Mouse (Mus musculus): ENCODE results near the gene Cdh6. TPM values are rescaled to one million over a fixed set of nuclear protein-coding genes. Genes with fewer than 3 reads are reported as not detected.

The Cdh6 gene
- polyA plus RNA-seq, 1 experiment from 2014 or later, result 0.08 TPM

- no peaks in the 10 kb centered on the region for H3K27me3 ChIP-seq
- H3K36me3 ChIP-seq, result no peaks in the 10 kb centered on the region
- H3K4me3 ChIP-seq (replicated peaks), result no peak overlapping the region
- no peaks in the 10 kb centered on the region for H3K9me3 ChIP-seq (replicated peaks)
- 68% methylated on average over 8 of the region's 8 CpGs for WGBS (ENCODE audit: insufficient replicate concordance)
- no peaks in the 10 kb centered on the region for H3K4me1 ChIP-seq (replicated peaks)
- H3K27ac ChIP-seq, result no peak overlapping the region
- DNase-seq (no peak), ATAC-seq (ENCODE audit: low read depth) (no peak)
- H3K9ac ChIP-seq, result no peak overlapping the region
- no peak overlapping the region for H3K4me2 ChIP-seq
Measured at GRCm38 (mm10) chr15:13181430-13181829, 8.0 kb upstream of the Cdh6 start.

GRCm38 (mm10) chr15:13181014-13181413, 7.5 kb upstream of the Cdh6 start:
- no peak overlapping the region for H3K9ac ChIP-seq

GRCm38 (mm10) chr15:13175978-13176377, 2.5 kb upstream of the Cdh6 start:
- no peak overlapping the region for H3K4me3 ChIP-seq (replicated peaks)
- H3K27ac ChIP-seq, result no peak overlapping the region
- H3K9me3 ChIP-seq (replicated peaks), result no peaks in the 10 kb centered on the region
- H3K27me3 ChIP-seq, result peaks cover 48% of the 10 kb centered on the region
- WGBS (ENCODE audit: insufficient replicate concordance), result 15% methylated on average over 9 of the region's 9 CpGs
- no peak overlapping the region for H3K4me2 ChIP-seq
- H3K9ac ChIP-seq, result no peak overlapping the region
- DNase-seq (no peak), ATAC-seq (ENCODE audit: low read depth) (no peak)
- H3K4me1 ChIP-seq (replicated peaks), result no peaks in the 10 kb centered on the region
- no peaks in the 10 kb centered on the region for H3K36me3 ChIP-seq

More at GRCm38 (mm10) chr15:13181014-13181413, 7.5 kb upstream of the Cdh6 start:
- H3K4me1 ChIP-seq (replicated peaks), result no peaks in the 10 kb centered on the region
- peaks cover 1% of the 10 kb centered on the region; the same call in 1 of the 2 replicates for H3K27me3 ChIP-seq
- no peak overlapping the region for H3K4me2 ChIP-seq
- no peak for DNase-seq
- H3K4me3 ChIP-seq (replicated peaks), result no peak overlapping the region
- WGBS (ENCODE audit: insufficient replicate concordance), result 30% methylated on average over 4 of the region's 4 CpGs
- no peak overlapping the region for H3K27ac ChIP-seq
- H3K36me3 ChIP-seq, result no peaks in the 10 kb centered on the region
- no peaks in the 10 kb centered on the region for H3K9me3 ChIP-seq (replicated peaks)
- no peak for ATAC-seq (ENCODE audit: low read depth)

GRCm38 (mm10) chr15:13174618-13174980, 1.1 kb upstream of the Cdh6 start:
- DNase-seq (no peak), ATAC-seq (ENCODE audit: low read depth) (no peak)
- Histone ChIP-seq H3K9me3 (replicated peaks) (no peaks in the 10 kb centered on the region), H3K27me3 (peaks cover 53% of the 10 kb centered on the region), H3K9ac (no peak overlapping the region), H3K4me2 (no peak overlapping the region), H3K27ac (no peak overlapping the region), H3K4me3 (replicated peaks) (no peak overlapping the region), H3K4me1 (replicated peaks) (no peaks in the 10 kb centered on the region), H3K36me3 (no peaks in the 10 kb centered on the region)
- 19% methylated on average over 6 of the region's 6 CpGs for WGBS (ENCODE audit: insufficient replicate concordance)

GRCm38 (mm10) chr15:13173840-13174617, 554 bp upstream of the Cdh6 start:
- Histone ChIP-seq H3K27ac (no peak overlapping the region), H3K27me3 (peaks cover 53% of the 10 kb centered on the region), H3K36me3 (no peaks in the 10 kb centered on the region), H3K4me3 (replicated peaks) (no peak overlapping the region), H3K4me1 (replicated peaks) (no peaks in the 10 kb centered on the region), H3K9ac (no peak overlapping the region), H3K4me2 (peak overlapping the region; percentile 57), H3K9me3 (replicated peaks) (no peaks in the 10 kb centered on the region)
- DNase-seq (no peak), ATAC-seq (ENCODE audit: low read depth) (no peak)
- WGBS (ENCODE audit: insufficient replicate concordance), result 3% methylated on average over 27 of the region's 27 CpGs

- peak overlapping the region; percentile 39 for H3K4me3 ChIP-seq (replicated peaks)
- no peaks in the 10 kb centered on the region for H3K36me3 ChIP-seq
- no peak overlapping the region for H3K27ac ChIP-seq
- H3K9me3 ChIP-seq (replicated peaks), result no peaks in the 10 kb centered on the region
- peaks cover 53% of the 10 kb centered on the region for H3K27me3 ChIP-seq
- 2% methylated on average over 26 of the region's 26 CpGs for WGBS (ENCODE audit: insufficient replicate concordance)
- peak overlapping the region; percentile 57 for H3K4me2 ChIP-seq
- ATAC-seq (ENCODE audit: low read depth) (no peak), DNase-seq (no peak)
- H3K4me1 ChIP-seq (replicated peaks), result no peaks in the 10 kb centered on the region
- no peak overlapping the region for H3K9ac ChIP-seq
Measured at GRCm38 (mm10) chr15:13172365-13173070, 957 bp downstream of the Cdh6 start.

GRCm38 (mm10) chr15:13171486-13172364, 1.8 kb downstream of the Cdh6 start:
- Histone ChIP-seq H3K4me3 (replicated peaks) (peak overlapping the region; percentile 39), H3K9me3 (replicated peaks) (no peaks in the 10 kb centered on the region), H3K27ac (no peak overlapping the region), H3K27me3 (peaks cover 53% of the 10 kb centered on the region), H3K36me3 (no peaks in the 10 kb centered on the region), H3K4me2 (peak overlapping the region; percentile 57), H3K4me1 (replicated peaks) (no peaks in the 10 kb centered on the region), H3K9ac (no peak overlapping the region)
- DNase-seq, result no peak
- 5% methylated on average over 16 of the region's 16 CpGs for WGBS (ENCODE audit: insufficient replicate concordance)
- ATAC-seq (ENCODE audit: low read depth), result no peak

- Histone ChIP-seq H3K4me1 (replicated peaks) (no peaks in the 10 kb centered on the region), H3K4me2 (no peak overlapping the region), H3K27me3 (no peaks in the 10 kb centered on the region), H3K27ac (no peak overlapping the region), H3K9ac (no peak overlapping the region), H3K9me3 (replicated peaks) (no peaks in the 10 kb centered on the region), H3K4me3 (replicated peaks) (no peak overlapping the region), H3K36me3 (no peaks in the 10 kb centered on the region)
- DNase-seq (no peak), ATAC-seq (ENCODE audit: low read depth) (no peak)
- whole genome bisulfite sequencing (ENCODE audit: insufficient replicate concordance), result 69% methylated on average over 13 of the region's 13 CpGs
Measured at GRCm38 (mm10) chr15:13165094-13165885, 8.2 kb downstream of the Cdh6 start.

GRCm38 (mm10) chr15:13155820-13156219, 17.7 kb downstream of the Cdh6 start:
- H3K4me3 ChIP-seq (replicated peaks), result no peak overlapping the region
- no peak for ATAC-seq (ENCODE audit: low read depth)
- 75% methylated on average over 5 of the region's 5 CpGs for WGBS (ENCODE audit: insufficient replicate concordance)

GRCm38 (mm10) chr15:13155418-13155817, 18.1 kb downstream of the Cdh6 start:
- no peak overlapping the region for H3K4me3 ChIP-seq (replicated peaks)
- ATAC-seq (ENCODE audit: low read depth), result no peak

More at GRCm38 (mm10) chr15:13155820-13156219, 17.7 kb downstream of the Cdh6 start:
- H3K27ac ChIP-seq, result no peak overlapping the region
- no peaks in the 10 kb centered on the region for H3K36me3 ChIP-seq
- DNase-seq, result no peak
- H3K9ac ChIP-seq, result no peak overlapping the region
- H3K4me1 ChIP-seq (replicated peaks), result no peaks in the 10 kb centered on the region
- no peaks in the 10 kb centered on the region for H3K27me3 ChIP-seq
- H3K9me3 ChIP-seq (replicated peaks), result no peaks in the 10 kb centered on the region
- H3K4me2 ChIP-seq, result no peak overlapping the region

More at GRCm38 (mm10) chr15:13155418-13155817, 18.1 kb downstream of the Cdh6 start:
- Histone ChIP-seq H3K36me3 (no peaks in the 10 kb centered on the region), H3K4me1 (replicated peaks) (no peaks in the 10 kb centered on the region), H3K4me2 (no peak overlapping the region), H3K27me3 (no peaks in the 10 kb centered on the region), H3K9me3 (replicated peaks) (no peaks in the 10 kb centered on the region), H3K9ac (no peak overlapping the region), H3K27ac (no peak overlapping the region)
- 56% methylated on average over 6 of the region's 6 CpGs for WGBS (ENCODE audit: insufficient replicate concordance)
- no peak for DNase-seq
